Mouse (Mus musculus) 3T3-L1 (cell line): ENCODE measurements around the gene Dcpp1.

Experiments
- DNase-seq: peaks from one replicate; pipeline ENCODE4 v3.0.0-alpha.2; 2015; ENCODE audit warnings: low read depth, low spot score

The Dcpp1 gene

DNA sequence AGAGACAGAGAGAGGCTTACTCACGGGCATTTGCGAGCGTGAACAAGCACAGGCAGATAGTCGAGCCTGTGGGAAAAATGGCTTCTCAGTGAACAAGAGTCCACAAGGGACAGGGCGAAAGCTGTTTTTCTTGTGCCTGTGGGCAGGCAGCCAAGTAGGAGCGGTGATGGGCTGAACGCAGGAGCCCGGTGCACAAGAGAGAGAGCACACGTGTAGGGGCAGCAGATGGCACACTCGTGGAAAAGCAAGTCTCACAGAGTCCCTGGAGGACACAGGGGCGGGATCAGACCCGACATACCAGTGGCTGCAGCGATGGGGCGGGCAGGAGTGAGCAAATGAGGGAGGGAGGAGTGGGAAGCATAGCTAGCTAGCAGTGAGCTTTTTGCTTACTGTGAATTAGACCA is 44.4 kb downstream of the Dcpp1 start:
- peak; percentile 84 for DNase-seq

DNA sequence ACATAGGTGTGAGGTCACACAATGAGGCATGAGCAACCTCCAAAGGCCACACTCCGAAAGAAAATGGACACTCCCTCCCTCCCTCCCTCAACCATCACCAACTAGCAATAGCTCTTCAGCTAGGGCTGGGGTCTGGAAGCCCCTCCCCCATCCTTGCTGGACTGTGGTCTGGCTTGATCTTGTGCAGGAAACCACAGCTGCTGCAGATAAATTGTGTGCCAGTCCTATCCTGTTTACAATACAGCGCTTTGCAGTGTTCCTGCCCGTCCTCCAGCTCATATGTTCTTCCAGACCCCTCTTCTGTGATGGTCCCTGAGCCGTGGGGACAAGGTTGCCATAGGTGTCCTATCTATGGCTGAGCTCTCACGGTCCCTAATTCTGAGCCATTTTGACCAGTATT is 50.5 kb downstream of the Dcpp1 start:
- peak; percentile 1 for DNase-seq
